Mouse (Mus musculus): ENCODE data around the gene Ceacam2.
"Not testable (repeated sequence)": the region's sequence is repeated elsewhere in the genome, so short reads cannot be mapped to it uniquely, and the experiment has no call there.

Ceacam2 gene

GRCm38 (mm10) chr7:25539376-25539907, at the start of gene Ceacam2:
Ceacam2 (minus strand) TSS chr7:25539857.
- DNase-seq (ENCODE audit: low spot score in 2 of 2), result not testable (repeated sequence)

GRCm38 (mm10) chr7:25585351-25586204, 45.9 kb upstream of the Ceacam2 start:
- no peak for DNase-seq (ENCODE audit: low spot score in 2 of 2)

- DNase-seq (ENCODE audit: low spot score in 2 of 2), result no peak
These were observed 45.0 kb upstream of the Ceacam2 start for GRCm38 (mm10) chr7:25584651-25585050.

DNA sequence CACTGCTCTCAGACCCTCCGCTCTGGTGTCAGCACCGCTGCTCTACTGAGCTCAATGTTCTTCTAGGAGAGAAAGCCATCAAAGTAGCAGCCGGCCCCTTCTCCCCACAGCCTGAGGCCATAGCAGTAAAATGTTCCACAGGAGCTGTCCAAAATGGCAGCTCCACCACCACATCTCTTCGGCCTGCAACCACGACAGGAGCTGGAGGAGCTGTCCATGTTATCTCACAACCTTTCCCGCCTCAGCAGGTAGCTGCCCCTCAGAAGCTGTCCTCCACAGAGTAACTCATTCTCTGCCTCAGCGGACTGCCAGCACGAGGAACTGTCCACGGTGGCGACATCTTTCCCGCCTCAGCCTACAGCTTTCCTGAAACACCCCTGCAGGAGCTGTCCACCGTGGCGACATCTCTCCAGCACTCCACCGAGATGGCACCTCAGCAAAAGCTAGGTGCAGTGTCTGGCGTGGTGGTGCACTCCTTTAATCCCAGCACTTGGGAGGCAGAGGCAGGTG, 42.7 kb upstream of the Ceacam2 start:
- DNase-seq (ENCODE audit: low spot score in 2 of 2), result no peak

GRCm38 (mm10) chr7:25579441-25579840, 39.8 kb upstream of the Ceacam2 start:
- no peak for DNase-seq (ENCODE audit: low spot score in 2 of 2)

DNA sequence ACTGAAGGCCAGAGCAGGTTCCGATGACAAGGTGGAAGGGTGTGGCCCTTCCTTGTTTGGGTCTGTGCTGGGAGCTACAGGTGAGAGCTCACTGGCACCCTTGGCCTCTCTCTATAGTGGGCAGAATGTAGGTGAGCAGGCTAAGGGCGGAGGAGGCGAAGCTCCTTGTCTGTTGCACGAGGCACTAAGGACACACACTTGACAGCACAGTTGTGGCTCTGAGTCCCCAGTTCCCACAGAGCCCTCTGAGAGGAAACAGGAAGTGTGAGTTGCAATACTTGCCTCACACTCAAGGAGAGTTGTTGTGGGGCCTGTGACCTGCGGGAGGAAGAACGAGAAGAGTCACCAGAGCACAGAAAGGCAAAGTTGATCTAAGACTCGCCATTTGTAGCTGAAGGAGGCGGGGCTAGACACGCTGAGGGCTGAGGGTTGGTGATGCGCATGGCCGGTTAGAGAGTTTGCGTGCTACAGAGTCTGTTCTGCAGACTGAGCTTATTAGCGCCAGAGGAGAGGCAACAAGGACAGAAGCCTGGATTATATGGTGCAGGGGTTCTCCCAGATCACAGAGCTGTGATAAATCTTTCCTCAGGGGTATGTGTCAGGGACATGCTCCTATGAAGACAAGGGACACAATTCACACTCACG, 37.3 kb upstream of the Ceacam2 start:
- not testable (repeated sequence) for DNase-seq (ENCODE audit: low spot score in 2 of 2)

- not testable (repeated sequence) for DNase-seq (ENCODE audit: low spot score in 2 of 2)
These were observed 36.7 kb upstream of the Ceacam2 start for GRCm38 (mm10) chr7:25576308-25576707.

DNA sequence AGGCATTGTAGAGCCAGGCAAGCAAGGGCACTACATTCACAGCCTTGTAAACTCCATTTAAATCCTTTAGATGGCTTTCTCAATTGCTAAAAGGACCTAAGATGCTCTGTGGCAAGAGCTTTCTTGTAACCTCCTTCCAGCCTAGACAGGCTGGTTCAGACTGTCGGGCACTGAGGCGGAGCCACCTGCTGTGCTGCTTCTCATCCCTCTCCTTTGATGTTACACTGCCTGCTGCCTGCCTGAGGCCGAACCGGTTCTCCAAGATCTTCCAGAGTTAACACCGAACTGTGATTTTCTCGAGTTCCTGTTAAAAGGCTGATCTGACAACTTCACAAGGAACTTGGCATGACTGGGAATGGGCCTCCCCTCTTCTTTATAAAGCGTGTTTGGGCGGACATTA, 36.2 kb upstream of the Ceacam2 start:
- DNase-seq (ENCODE audit: low spot score in 2 of 2), result no peak

DNA sequence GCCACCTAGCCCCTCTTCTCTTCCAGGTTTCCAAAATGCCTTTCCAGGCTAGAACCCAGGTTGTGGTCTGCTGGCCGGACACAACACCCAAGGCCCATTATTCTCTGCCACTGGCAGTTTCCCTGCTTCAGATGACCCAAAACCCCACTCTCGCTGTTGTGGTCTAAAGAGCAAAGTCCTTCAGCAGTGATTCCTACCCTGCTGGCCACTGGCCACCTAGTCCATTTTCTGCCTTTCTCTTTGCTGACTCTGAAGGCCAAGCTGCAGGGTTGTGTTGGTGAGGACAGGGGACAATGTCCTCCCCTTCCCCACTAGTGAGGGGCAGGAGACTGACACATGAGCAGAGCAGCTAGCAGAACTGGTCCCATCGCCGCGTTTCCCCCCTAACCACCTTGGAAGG, 35.4 kb upstream of the Ceacam2 start:
- DNase-seq (ENCODE audit: low spot score in 2 of 2), result no peak

DNA sequence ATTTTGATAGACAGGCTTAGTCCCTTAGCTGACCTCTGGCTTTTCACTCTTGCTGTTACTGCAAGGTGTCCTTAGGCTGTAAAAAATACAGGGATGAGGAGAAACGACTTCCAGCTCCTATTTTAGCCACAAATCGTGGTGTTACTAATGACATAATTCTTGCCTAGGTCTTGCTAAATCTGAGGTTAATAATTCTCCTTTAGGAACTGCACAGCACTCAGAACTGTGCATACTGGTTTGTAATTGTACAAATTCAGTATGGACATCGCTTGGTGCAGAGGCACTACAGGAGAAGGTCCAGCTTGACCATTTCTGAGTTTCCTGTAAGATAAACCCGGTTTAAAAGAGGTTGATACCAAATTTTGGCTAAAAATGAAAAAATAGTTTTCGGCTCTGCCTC, 34.1 kb upstream of the Ceacam2 start:
- DNase-seq (ENCODE audit: low spot score in 2 of 2), result not testable (repeated sequence)

DNA sequence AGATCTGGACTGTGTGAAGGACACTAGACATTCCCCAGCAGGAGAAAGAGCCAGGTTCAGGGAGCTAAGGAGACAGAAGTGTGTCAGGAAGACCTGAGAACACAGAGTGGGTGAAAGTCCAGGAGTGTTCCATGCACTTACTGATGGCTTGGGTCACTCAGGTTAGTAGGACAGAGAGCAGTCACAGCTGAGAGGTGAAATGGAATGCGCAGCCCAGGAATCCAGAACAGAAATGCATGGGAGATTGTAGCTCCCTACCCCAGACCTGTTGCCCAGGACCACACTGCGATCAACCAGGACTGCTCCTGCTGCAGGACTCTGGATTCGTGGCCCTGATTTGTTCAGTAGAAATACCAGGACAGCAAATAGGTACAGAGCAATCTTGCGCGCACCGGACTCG, 29.1 kb upstream of the Ceacam2 start:
- no peak for DNase-seq (ENCODE audit: low spot score in 2 of 2)

DNA sequence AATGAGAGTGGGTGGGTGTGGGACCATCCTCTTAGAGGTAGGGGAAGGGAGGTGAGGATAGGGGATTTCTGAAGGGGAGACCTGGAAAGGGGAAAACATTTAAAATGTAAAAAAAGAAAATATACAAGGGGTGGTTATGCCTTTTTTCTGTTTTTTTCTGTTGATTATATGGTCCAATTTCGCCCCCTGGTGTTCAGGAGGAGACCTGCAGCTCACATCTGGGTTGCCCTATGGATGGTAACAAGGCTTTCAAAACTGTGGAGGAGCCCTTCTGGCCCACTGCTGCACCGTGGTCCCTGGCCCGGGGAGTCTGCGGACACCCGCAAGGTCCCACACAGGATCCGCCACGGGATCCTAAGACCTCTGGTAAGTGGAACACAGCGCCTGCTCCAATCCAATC, 1.8 kb upstream of the Ceacam2 start:
- not testable (repeated sequence) for DNase-seq (ENCODE audit: low spot score in 2 of 2)

DNA sequence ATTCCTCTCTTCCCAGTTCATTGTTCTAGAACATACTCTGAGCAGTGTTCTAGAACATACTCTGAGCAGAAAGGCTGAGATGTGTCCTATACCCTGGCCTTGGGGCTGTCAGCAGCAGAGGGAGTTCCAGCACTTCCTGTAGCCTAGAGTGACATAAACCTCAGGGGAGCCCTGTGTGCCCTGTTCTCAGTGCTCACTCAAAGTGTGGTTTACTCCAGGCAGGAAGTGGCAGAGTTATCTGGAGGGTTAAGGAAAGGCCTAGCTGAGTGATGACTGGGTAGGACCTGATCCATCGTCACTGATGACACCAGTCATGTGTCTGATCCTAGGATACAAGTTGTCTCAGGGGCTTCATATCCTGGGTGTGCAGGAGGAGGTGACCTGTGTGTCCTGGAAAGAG, 297 bp upstream of the Ceacam2 start:
- DNase-seq (ENCODE audit: low spot score in 2 of 2), result not testable (repeated sequence)

DNA sequence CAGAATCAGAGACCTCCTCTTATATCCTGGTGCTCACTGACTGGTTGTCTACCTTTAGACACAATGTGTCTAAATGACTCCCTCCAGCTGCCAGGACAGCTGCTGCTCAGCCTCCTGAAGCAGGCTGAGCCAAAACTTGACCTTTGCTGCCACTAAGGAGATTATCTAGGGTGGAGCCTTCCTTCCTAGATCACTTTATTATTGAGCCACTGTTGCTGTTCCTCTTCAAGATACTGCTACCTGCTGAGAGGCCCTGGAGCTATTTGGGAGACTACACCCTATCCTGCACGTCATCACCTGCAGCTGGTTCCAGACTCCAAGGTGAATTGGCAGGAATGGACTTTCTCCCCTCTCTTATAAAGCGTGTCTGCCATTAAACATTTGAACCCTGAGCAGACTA, 8.8 kb downstream of the Ceacam2 start:
- no peak for DNase-seq (ENCODE audit: low spot score in 2 of 2)

DNA sequence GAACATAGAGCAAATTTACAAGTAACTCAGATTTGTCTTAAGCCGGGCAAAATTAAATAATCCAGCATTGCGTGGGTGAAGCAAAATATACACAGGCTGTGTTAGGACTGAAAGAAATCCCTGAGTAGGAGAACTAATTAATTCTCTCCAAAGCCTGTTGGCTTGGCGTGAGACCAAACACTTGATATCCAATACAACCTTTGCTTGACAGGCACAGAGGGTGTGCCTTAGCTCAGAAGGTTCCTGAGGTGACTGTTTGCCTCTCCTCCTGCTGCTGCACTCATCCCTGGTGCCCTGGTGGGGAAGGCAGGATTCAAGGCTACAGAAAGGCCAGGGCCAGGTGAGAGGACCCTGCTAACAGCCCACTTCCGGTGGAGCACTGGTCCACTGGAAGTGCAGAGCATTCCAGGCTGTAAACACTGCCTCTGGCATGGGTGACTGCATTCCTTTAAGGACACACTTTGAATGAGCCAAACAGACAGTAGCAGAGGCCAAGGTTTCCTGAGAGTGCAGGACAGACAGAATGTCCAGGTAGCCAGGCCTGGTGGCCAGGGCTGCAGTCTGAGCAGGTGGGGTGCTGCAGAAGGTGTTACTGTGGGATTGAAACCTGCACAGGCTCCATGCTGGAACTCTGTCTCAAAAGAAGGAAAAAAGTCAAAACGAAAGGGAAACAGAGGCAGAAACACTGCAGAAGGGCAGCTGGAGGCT, 23.4 kb downstream of the Ceacam2 start:
- not testable (repeated sequence) for DNase-seq (ENCODE audit: low spot score in 2 of 2)

DNA sequence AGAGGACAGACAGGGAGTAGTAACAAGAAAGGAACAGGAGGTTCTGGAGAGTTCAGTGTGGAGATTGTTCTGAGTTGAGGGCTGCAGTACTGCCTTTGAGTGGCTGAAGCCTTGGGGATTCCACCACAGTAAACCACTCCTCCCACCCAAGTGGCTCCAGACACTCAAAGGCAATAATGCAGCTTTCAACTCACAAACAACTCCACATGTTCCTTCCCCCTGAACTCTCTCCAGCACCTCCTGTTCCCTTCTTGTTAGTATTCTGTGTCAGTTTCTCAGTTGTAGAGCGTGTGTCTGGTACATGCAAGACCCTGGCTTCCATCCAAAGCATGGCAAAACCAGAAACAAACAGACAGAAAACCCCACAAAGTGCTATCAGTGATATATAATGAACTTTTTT, 24.0 kb downstream of the Ceacam2 start:
- DNase-seq (ENCODE audit: low spot score in 2 of 2), result not testable (repeated sequence)

DNA sequence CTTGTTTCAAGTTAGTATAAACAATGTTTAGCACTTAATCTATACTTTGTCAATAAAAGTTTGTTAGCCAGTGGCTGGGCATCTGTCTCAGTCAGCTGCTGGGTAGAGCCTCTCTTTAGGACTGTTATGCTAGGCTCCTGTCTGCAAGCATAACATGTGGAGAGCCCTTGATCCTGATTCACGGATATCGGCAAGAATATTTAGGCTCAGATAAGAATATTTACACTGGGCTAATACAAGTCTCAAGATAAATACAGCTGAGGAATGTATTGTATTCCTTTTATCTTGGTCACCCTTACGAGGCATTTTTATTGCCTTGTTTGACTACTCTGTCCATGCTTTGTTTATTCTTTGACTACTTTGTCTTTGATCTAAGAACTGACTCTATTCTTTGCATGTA, 29.7 kb downstream of the Ceacam2 start:
- DNase-seq (ENCODE audit: low spot score in 2 of 2), result no peak

DNA sequence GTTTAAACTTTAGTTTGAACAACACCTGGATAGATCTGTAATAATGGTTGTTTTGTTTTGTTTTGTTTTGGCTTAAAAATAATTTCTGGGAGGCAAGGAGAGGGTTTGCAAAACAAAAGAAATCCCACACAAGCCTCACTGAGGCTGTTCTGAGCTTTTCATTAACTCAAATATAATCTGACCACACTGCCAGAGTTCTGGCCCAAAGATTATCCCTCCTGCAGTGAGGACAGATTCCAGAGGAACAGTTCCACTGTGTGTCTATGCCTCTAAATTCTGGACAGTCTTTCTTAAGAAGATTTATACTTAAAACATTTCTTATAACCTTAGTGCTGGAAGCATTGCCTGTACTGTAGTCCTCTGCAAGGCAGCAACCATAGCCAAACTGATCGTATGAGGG, 45.0 kb downstream of the Ceacam2 start:
- DNase-seq (ENCODE audit: low spot score in 2 of 2), result no peak

DNA sequence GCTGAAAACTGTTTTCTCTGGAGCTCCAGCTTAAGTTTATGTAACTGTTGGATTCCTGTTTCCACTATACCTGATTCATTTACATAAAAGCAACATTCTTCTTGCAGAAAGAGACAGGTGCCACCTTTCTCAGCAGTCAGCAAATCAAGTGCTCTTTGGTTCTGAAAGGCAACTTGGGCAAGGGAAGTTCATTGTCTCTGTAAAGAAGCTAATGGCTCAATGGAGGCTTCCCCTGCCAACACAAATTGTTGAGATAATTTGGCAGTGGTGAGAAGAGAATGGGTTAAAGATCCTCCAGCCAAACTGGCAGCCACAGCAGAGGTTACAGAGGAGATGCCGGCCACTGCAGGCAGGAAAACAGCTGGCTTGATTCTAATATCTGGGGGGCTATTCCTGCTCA, 49.0 kb downstream of the Ceacam2 start:
- DNase-seq (ENCODE audit: low spot score in 2 of 2), result not testable (repeated sequence)

DNA sequence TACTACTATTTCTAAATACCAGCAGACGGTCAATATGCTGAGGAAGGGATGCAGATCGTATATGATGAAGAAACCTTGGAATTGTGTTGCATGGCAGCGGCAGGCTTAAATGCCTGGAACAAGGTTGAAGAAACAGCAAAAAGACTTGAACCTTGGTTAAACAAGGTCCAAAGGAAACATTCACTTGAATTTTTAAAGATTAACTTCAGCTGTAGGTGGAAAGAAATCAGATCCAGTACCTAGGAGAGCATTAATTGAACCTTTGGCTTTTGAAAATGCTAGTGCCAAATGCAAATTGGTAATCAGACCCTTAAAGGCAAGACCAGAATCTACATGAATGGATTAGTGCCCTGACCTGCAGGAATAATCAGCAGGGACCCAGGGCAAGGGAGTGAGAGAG, 50.3 kb downstream of the Ceacam2 start:
- DNase-seq (ENCODE audit: low spot score in 2 of 2), result not testable (repeated sequence)

- peak in 1 of 2 experiments; percentile 33 for DNase-seq (ENCODE audit: low spot score in 2 of 2)
These were observed 53.5 kb downstream of the Ceacam2 start for GRCm38 (mm10) chr7:25486186-25486585.

DNA sequence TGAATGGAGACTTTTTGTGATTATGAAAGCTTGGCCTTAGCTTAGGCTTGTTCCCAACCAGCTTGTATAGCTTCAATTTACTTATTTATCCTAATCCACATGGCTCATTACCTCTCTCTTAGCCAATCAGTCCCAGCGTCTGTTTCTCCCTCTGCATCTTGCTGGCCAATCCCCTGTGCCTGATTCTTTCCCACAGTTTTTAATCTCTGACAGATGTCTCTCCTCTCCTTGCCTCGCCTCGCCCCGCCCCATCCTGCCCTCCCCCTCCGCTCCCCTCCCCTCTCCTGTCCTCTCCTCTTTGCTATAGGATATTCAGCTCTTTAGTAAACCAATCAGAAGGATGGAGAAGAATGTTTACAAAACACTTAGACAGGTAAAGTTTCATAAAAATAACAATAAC, 54.6 kb downstream of the Ceacam2 start:
- no peak for DNase-seq (ENCODE audit: low spot score in 2 of 2)

Measured in cerebellum, postnatal 4 days (tissue).